Mouse (Mus musculus) gastrocnemius, postnatal 36 days (tissue): ENCODE results near the gene Gm5726. TPM values are rescaled to one million over a fixed set of nuclear protein-coding genes. Genes with fewer than 3 reads are reported as not detected.
"Not testable (repeated sequence)": the region's sequence is repeated elsewhere in the genome, so short reads cannot be mapped to it uniquely, and the experiment has no call there.

Experiments used
- DNase-seq, 2 experiments: peaks; one replicate each; pipeline ENCODE4 v3.0.0; 2022
- intact Hi-C: fragments of 180-260 bp; cut with DNase I; formaldehyde crosslinking; loops from one replicate; pipeline ENCODE4 v1.15.1; 2025
- long read RNA-seq, 2 experiments: library from polyadenylated mRNA; stranded (forward); transcript quantifications; one replicate each; pipeline ENCODE4 v2.0.0; 2021
- total RNA-seq, 2 experiments: library from RNA; stranded (reverse); gene quantifications; 2 replicates each; pipeline ENCODE4 v1.2.3; 2021

Gm5726 gene
- total RNA-seq, result not detected
- long read RNA-seq, experiment 1, result 0 reads
- long read RNA-seq, experiment 2, result 0 reads

GRCm38 (mm10) chr7:20545657-20546056 is at the start of gene Gm5726:
TSS of gene Gm5726 (minus strand) at chr7:20545757.
- intact Hi-C loops, DNase-seq: not testable (repeated sequence)

- DNase-seq, intact Hi-C loops: not testable (repeated sequence)
These were observed 30.6 kb upstream of the Gm5726 start, which contains the start of gene Gm4141 for GRCm38 (mm10) chr7:20576141-20576540. TSS of gene Gm4141 (minus strand) at chr7:20576241.

DNA sequence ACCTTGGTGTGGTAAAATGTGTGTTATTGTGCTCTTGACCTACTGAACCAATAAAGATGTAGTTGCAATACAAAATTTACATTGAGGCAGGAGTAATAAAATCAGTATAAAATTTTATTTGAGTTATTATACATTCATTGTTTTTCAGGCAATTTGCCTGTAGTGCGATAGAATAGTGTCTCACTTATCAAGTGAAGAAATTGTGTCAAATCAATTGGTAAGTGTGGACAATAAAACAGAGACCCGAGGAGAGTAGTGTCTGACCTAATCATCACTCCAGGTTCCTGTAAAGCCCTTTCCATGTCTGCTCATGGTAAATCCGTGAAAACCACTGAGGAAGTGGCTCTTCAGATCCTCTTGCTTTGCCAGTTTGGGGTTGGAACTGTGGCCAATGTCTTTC is 12.0 kb downstream of the Gm5726 start, which contains the start of gene Vmn1r104:
TSS of gene Vmn1r104 (plus strand) at position 301 of the 400 bp plus-strand sequence.
- DNase-seq, intact Hi-C loops: not testable (repeated sequence)

GRCm38 (mm10) chr7:20510434-20510833 is 35.1 kb downstream of the Gm5726 start, which contains the start of gene Vmn1r103:
TSS of gene Vmn1r103 (minus strand) at chr7:20510534.
- intact Hi-C loops, DNase-seq: not testable (repeated sequence)

Other genes starting within 250 kb of the Gm5726 start
- not detected for gene Gm4133, start 211.7 kb downstream of the Gm5726 start, total RNA-seq
- not detected for gene Gm5728, start 170.3 kb downstream of the Gm5726 start, total RNA-seq
- gene Vmn1r100, start 127.8 kb downstream of the Gm5726 start, total RNA-seq, result not detected
- not detected for gene Vmn1r101, start 103.2 kb downstream of the Gm5726 start, total RNA-seq
- not detected for gene Gm10670, start 70.8 kb downstream of the Gm5726 start, total RNA-seq
- not detected for gene Vmn1r103, start 35.2 kb downstream of the Gm5726 start, total RNA-seq
- gene Vmn1r104, start 11.9 kb downstream of the Gm5726 start, total RNA-seq, result not detected
- not detected for gene Gm4141, start 30.5 kb upstream of the Gm5726 start, total RNA-seq
- gene Gm4513, start 53.3 kb upstream of the Gm5726 start, total RNA-seq, result not detected
- not detected for gene Vmn1r107, start 123.2 kb upstream of the Gm5726 start, total RNA-seq
- gene Vmn1r111, start 157.5 kb upstream of the Gm5726 start, total RNA-seq, result not detected
- not detected for gene Gm10668, start 184.9 kb upstream of the Gm5726 start, total RNA-seq
- gene Vmn1r112, start 225.4 kb upstream of the Gm5726 start, total RNA-seq, result not detected
- not detected for gene Vmn1r113, start 241.5 kb upstream of the Gm5726 start, total RNA-seq